Mouse (Mus musculus) heart, adult 2 months (tissue): Measurements from ENCODE around the gene Hes2.

Experiments
- CTCF ChIP-seq: fragments of 200-600 bp; IDR thresholded peaks from 2 replicates; pipeline ENCODE4 v1.8.1; 2022; ENCODE audit warnings: antibody characterized with exemption, mild to moderate bottlenecking, moderate library complexity
- EP300 ChIP-seq: fragments of 200-500 bp; IDR thresholded peaks from 2 replicates; pipeline ENCODE4 v1.6.1; 2011; ENCODE audit warnings: low read depth, low read length, control low read depth; ENCODE audit not compliant: insufficient read depth
- POLR2A ChIP-seq: fragments of 200-500 bp; IDR thresholded peaks from 2 replicates; pipeline ENCODE4 v1.6.1; 2011; ENCODE audit warnings: mild to moderate bottlenecking, low read depth, low read length, control low read depth; ENCODE audit not compliant: insufficient read depth

GRCm38 (mm10) chr4:152178344-152178864 lies 19.7 kb downstream of the Hes2 start:
- TF ChIP-seq POLR2A (no peak), CTCF (no peak), EP300 (no peak)
